Mouse (Mus musculus): ENCODE data around the gene Ugcg.

- TF ChIP-seq CTCF (IDR thresholded peaks at IDR 0.05; ENCODE audit: borderline replicate concordance, control insufficient read depth, extremely low read depth, insufficient read depth, low read length, poor library complexity) (no peak), POLR2A (IDR thresholded peaks at IDR 0.05; ENCODE audit: control insufficient read depth, extremely low read depth, insufficient read depth, low read length, poor library complexity) (no peak)
Measured at GRCm38 (mm10) chr4:59167251-59167847, 21.7 kb upstream of the Ugcg start.

Data from thymus, adult 2 months (tissue).